Mouse (Mus musculus) adrenal gland, postnatal 14 days (tissue): ENCODE results near the gene Rrnad1. TPM values are rescaled to one million over a fixed set of nuclear protein-coding genes. Genes with fewer than 3 reads are reported as not detected.

Experiments used
- DNase-seq: peaks from one replicate; pipeline ENCODE4 v3.0.0; 2021; ENCODE audit warnings: mixed read lengths
- long read RNA-seq, 2 experiments: library from polyadenylated mRNA; stranded (forward); transcript quantifications; one replicate each; pipeline ENCODE4 v2.0.0; 2021
- total RNA-seq: library from RNA; stranded (reverse); gene quantifications from 2 replicates; pipeline ENCODE4 v1.2.3, GENCODE M21; 2021

Gene Rrnad1
- 13.9 and 15.6 TPM in 2 replicates for total RNA-seq
- long read RNA-seq, experiment 1, partial matches to known transcripts = 3 of 17 reads
- long read RNA-seq, experiment 1, other reads (novel, unspliced or antisense) = 6 of 17 reads
- long read RNA-seq, experiment 2, transcript Rrnad1-201 (8 exons, 2,492 nt) = major isoform, 7 of 24 reads
- long read RNA-seq, experiment 2, partial matches to known transcripts = 5 of 24 reads
- long read RNA-seq, experiment 2, other reads (novel, unspliced or antisense) = 9 of 24 reads

DNA sequence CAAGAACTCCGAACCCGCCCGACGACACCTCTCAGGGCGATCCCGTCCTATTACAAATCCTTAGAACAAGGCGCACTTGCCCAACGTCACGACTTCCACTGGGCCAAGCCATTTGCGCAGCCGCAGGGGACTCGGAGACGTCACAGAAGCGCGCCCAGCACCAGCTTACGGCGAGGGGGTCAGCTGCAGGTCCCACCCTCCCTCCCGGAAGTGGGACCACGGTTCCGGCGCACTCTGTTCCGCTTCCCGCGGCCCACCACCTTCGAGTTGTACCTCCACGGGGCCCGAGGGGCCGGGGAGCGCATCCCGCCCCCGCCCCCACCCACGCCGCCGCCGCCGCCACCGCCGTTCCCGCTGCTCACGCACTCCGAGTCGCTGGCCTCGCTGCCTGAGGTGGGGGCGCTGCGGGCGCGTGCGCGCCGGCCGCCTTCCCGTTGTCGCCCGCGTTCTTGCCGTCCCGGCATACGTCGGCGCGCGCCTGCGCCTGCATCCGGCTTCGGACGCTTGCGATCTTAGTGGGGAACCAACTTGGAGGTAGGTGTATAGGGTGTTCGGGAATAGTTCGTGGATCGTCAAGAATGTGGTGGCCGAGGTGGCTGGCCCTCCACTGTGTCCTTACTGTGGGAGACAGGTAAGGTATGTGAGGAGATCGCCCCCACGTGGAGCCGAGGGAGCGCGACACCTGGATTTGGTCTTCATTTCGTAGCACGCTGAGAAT lies at the start of gene Rrnad1, which contains the start of gene Isg20l2:
TSS of gene Rrnad1 (minus strand) at position 640 of the 718 bp plus-strand sequence.
TSS of gene Isg20l2 (plus strand) at position 237 of the 718 bp plus-strand sequence.
- DNase-seq = peak; percentile 98

DNA sequence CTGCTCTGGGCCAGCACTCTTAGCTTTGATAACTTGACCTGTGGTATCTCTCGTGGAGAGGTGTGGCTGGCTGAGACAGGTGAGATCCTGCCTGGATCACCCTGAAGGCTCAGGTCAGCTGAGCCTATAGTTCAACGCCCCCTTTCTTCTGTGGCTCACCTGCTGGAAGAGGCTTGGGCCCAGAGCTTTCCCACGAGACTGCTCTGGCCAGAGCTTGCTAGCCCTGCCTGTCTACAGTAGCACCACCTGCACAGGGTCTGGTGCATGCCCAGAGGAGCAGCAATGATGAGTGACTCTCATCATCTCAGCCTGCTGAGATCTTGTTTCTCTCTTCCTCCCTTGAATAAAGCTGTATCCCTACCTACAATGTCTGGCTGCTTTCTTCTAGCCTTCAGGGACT lies 49.6 kb upstream of the Rrnad1 start:
- DNase-seq = no peak

DNA sequence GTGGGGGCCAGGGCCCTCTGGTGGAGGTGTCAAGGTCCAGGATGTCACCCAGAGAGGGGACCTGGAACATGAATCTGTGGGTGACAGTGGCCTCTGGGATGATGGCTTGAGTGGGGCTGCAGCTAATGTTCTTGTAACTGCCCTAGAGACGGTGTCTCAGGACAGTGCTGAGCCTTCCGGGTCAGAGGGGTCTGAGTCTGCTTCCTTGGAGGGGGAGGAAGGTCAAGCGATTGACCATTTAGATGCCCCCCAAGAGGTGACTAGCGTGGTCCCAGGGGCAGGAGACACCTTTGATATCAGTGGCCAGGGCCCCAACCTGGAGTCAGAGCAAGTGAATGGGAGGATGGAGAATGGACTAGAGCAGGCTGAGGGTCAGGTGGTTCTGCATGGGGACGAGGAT lies 49.0 kb upstream of the Rrnad1 start:
- no peak for DNase-seq

GRCm38 (mm10) chr3:87974381-87974987 lies 44.0 kb upstream of the Rrnad1 start:
- peak; percentile 68 for DNase-seq

DNA sequence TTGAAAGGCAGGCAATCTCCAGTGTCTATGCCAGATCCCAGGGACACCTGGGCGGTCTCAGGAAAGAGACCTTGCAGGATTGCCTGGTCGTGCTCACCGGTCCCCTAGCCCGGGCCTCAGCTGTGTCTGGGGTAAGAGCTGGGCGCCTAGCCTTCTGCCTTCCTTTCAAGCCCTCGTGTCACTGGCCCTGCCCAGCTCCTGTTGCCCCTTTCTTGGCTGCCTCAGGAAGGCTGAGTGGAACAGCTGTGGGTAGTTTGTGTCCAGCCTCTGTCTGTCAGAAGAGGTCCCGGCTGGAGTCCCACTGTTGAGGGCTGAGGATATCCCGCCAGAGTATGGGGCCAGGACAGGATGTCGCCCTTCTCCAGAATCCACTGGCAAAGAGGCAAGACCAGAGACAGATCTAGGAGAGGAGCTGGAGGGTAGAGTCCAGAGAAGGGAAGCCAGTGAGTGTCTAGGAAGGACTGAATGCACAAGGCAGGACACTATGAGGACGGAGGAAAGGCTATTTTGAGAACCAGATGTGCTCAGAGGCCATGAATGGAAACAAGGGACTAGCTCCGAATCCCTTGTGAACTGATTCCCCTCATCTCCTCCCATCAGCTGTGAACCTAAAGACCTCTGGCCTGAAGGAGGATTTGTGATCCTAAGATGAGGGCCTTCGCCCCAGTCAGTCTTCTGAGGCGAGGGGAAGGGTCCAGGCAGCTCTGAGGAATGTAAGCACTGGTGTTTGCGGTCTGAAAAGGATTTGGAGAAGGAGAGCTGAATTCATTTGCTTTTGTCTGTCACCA lies 43.3 kb upstream of the Rrnad1 start:
- DNase-seq = no peak

DNA sequence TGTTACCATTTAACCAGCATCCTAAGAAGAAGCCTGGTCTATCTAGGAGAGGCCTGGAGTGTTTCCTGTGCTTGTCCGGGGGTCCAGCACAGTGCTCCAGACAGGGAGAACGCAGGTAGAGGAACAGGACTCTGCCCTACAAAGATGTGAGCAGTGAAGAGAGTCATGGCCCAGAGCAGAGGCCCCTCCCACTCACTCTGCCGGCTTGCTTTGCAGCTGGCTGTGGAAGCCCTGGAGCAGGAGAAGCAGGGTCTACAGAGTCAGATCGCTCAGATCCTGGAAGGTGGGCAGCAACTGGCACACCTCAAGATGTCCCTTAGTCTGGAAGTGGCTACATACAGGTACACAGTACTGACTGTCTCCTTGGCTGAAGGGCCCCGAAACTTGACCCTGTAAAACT lies 42.3 kb upstream of the Rrnad1 start:
- no peak for DNase-seq

- no peak for DNase-seq
Observed at GRCm38 (mm10) chr3:87972203-87972664, 41.7 kb upstream of the Rrnad1 start.

DNA sequence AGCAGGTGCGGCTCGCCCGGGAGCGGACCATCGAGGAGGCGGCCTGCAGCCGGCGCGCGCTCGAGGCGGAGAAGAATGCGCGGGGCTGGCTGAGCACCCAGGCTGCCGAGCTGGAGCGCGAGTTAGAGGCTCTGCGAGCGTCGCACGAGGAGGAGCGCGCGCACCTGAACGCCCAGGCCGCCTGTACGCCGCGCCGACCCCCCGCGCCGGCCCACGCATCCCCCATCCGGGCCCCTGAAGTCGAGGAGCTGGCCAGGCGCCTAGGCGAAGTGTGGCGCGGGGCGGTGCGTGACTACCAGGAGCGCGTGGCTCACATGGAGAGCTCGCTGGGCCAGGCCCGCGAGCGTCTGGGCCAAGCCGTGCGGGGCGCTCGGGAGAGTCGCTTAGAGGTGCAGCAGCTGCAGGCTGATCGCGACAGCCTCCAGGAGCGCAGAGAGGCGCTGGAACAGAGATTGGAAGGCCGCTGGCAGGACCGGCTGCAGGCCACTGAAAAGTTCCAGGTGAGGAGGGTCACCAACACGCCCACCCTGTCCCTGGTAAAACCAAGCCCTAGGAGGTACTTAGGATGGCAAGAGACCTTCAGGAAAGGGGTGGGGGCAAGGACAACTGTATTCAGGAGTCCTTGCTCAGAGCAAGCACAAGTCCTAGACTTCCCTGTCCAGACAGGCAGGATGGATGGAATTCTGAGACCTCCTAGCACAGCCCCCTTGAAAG lies 41.1 kb upstream of the Rrnad1 start:
- peak; percentile 43 for DNase-seq

DNA sequence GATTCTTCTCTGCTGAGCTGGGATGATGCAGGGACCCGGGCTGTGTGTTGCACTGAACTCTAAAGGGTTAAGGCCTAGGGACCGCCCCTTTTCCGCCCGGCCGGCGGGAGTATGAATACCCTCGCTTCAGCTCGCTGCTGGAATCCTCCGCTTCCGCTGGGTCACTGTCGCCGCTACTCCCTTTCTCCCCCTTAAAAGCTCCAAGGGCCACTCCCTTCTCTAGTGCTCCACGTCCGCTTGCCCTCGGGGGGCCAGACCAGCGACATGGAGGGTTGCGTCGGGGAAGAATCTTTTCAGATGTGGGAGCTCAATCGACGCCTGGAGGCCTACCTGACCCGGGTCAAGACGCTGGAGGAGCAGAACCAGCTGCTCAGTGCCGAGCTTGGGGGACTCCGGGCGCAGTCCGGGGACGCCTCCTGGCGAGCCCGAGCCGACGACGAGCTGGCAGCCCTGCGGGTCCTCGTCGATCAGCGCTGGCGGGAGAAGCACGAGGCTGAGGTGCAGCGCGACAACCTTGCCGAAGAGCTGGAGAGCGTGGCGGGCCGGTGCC lies 40.5 kb upstream of the Rrnad1 start, which contains the start of gene Nes:
TSS of gene Nes (plus strand) at position 140 of the 550 bp plus-strand sequence.
- peak; percentile 61 for DNase-seq

GRCm38 (mm10) chr3:87970184-87970938 lies 39.8 kb upstream of the Rrnad1 start:
- peak; percentile 70 for DNase-seq

DNA sequence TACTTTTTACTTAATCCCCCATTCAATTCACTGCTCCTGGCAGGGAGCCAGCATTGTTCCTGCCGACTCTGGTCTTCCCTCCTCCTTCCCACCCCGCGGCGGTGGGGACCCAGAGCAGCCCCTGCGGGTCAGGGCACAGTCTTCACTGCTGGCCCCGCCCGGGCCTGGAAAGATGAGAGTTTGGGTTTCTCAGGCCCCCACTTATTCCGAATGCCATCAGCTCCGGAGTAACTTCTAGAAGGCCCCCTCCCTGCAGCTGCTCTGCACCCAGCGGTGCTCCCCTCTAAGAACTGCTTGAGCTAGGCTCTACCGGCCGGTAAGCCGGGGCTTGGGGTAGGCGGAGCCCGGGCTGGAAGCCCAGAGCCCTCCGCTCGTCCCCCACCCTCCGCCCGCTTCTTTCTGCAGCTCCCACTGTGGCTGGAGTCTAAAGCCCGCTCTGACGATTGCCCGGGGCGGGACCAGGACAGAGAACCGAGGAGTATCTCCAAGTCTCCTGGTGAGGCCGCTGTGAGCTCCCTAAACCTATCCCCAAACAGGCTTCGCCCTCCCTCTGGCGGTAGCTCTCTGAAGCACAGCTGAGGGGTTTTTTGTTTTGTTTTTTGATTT lies 30.2 kb upstream of the Rrnad1 start:
- DNase-seq = peak; percentile 93

- DNase-seq = no peak
Observed at GRCm38 (mm10) chr3:87960191-87960585, 29.7 kb upstream of the Rrnad1 start.

DNA sequence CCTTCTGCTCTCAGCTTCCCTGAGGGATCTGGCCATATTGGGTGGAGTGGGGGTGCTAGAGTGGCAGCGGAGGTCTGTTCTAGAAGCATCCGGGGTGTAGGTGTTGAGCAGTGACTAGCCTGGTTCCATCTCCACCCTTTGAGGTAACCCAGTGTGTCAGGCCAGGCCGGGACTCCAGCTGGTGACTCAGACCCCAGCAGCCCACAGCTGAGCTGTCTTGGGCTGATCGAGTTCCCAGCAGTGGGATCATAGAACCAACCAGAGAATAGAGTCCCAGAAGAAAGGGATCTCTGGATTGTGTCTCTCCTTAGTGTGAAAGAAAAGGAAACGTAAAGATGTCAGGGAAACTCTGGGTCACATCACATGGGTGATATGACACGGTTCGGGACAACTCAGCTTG lies 28.9 kb upstream of the Rrnad1 start:
- no peak for DNase-seq

DNA sequence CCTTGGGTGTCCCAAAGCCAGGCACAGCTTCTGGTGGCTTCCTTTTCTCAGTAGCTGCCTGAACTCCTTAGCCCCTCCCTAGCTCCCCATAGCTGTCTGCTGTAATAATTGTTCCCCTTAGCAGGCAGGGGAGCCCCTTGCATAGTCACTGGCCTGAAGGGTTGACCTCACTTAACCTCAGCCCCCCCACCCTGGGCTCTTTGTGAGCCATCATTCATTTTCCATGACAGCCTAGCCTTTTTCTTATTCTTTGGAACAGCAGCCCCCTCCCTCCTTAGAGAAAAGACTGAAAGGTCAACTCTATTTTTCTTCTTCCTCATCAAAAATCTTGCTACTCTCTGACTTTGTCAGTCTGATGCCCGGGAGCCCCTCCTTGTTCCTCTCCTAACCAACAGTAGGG lies 28.4 kb upstream of the Rrnad1 start:
- DNase-seq = no peak

GRCm38 (mm10) chr3:87958476-87958875 lies 28.0 kb upstream of the Rrnad1 start:
- no peak for DNase-seq

GRCm38 (mm10) chr3:87958056-87958455 lies 27.5 kb upstream of the Rrnad1 start:
- no peak for DNase-seq

DNA sequence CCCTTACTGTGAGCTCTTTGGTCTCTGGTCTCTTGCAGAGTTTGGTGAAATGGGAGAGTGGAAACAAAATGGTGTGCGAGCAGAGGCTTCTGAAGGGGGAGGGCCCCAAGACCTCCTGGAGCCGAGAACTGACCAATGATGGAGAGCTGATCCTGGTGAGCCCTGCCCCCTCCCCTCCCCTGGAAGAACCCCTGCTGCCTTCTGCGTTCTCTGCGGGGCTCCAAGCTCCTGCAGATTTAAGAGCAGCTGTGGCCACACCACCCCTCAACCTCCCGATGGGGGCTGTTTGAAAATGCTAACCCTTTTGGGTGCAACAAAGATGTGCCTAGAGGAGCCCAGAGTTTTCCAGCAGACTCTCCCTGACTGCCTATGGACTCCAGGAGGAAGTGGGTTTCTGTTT lies 21.9 kb upstream of the Rrnad1 start:
- no peak for DNase-seq

DNA sequence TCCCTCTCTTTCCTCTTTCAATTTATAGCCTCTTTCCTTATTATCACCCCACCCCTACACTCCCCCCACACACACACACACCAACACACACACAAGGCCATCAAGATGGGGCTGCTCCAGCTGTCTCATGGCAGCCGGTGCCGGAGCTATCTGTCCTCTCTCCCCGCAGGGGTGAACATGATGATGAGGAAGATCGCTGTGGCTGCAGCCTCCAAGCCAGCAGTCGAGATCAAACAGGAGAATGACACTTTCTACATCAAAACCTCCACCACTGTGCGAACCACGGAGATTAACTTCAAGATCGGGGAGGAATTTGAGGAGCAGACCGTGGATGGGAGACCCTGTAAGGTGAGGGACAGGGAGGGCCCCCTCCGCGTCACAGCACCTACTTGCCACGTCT lies 21.4 kb upstream of the Rrnad1 start:
- no peak for DNase-seq

DNA sequence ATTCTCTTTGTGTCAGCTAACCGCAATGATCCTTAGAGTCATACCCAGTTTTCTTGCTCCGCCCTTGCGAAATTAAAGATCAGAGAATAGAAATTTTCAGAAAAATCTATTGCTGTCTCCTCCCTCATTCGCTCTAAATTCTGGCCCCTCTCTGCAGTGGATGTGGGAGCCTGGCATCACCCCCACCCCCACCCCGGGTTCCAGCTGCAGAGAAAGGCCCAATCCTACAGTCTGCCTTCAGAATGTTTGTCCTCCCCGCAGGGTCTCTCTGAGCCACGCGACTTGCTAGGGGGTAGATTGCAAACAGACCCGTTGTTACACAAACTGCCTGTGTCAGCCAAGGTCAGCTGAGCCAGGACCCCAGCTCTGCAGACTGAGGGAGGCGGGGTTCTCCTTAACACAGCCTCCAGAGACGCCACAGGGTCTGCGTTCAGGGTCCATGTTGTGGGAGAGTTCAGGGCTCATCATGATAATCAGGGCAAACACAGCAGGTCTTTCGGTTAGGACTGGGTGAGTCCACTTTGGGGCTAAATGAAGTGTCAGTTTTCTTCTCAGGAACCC lies 19.5 kb upstream of the Rrnad1 start:
- no peak for DNase-seq
